Mouse (Mus musculus): ENCODE measurements at regions not wholly inside any gene's neighbourhood (a gene's known extent, or its start where the extent isn't known, plus 50 kb on each side); places are given as distances from the start of the nearest gene placed in this dataset.
A peak's percentile ranks its signal among the peaks of the same experiment; 100 is the strongest.

- no peak for DNase-seq (ENCODE audit: low read depth, low spot score)
These were observed 142.8 kb downstream of the Ets2 start for GRCm38 (mm10) chr16:95844691-95845090.

GRCm38 (mm10) chr16:95842766-95843165 lies 140.9 kb downstream of the Ets2 start:
- DNase-seq (ENCODE audit: low read depth, low spot score) = no peak

DNA sequence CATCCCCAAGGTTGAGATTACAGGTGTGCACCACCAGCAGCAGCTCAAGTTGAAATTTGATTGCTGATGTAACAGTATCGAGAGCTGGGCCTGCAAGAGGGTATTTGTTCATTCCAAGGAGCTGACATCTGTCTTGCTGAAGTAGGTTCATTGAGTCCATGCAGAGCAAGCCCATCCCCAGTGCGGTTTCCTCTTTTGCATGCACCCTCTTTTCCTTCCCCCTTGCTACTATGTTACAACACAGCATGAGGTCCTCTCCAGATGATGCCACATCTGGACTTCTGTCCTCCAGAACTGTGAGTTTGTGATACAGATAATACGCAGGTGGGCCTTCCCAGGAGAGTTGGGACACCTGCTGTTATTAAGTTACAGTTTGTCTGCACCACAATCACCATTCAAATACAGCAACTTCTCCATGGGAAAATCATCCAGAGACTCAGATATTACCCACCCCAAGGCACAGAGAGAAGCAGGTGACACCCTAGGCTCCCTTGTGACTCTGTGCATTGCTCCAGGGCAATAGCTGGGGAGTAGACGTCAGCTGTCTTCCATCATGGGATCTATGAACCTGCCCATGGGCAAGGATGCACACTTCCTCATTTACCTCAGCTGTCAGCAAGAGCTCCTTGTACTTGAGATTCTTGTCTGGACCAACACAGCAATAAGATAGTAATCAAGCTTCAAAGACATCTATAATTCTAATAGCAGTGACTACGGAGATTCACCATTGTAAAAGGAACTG lies 137.8 kb downstream of the Ets2 start:
- no peak for DNase-seq (ENCODE audit: low read depth, low spot score)

- no peak for DNase-seq (ENCODE audit: low read depth, low spot score)
These were observed 137.1 kb downstream of the Ets2 start for GRCm38 (mm10) chr16:95838886-95839430.

DNA sequence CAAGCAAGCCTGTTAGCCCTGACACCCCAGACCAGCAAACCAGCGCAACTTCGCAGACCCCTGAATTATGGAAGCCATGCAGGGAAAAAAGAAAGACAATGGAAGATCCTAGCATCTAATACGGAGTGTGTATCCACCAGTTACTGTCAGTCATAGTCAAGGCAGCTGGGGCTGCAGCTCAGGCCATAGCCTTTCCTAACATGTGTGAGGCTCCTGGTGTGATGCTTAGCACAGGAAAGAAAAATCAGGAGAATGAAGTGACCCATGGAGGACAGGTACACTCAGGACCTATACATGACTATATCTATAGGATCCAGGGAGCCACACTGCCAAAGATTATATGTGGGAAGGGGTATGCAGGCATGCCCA lies 136.6 kb downstream of the Ets2 start:
- DNase-seq (ENCODE audit: low read depth, low spot score) = no peak

DNA sequence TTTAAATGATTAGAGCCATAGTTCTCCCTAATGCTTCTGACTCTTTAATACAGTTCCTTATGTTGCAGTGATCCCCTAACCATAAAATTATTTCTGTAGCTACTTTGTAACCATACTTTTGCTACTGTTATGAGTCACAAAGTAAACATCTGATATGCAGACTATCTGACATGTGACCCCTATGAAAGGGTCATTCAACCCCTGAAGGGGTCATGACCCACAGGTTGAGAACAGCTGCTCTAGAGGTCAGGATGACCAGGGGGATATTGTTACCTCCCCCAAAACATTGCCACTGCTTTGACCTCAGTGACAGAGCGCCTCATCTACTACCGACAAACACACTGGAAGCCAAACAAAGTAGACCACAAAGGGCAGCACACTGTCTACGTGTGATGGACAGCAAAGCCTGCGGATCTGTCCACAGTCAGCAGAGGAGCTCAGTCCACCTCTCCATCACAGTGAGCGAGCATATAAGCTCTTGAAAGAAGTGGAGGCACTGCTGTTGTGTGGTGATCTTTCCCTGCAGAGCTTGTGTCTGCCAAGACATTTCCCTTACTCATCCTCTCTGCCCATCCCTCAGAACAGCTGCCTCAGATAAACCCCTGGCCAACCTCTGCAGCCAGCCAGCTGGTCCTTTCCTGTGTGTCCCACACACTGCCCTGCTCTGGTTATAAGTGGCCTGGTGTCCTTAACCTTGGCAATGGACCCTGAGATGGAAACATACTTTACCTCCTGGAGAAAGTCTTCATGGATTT lies 136.0 kb downstream of the Ets2 start:
- DNase-seq (ENCODE audit: low read depth, low spot score) = no peak

DNA sequence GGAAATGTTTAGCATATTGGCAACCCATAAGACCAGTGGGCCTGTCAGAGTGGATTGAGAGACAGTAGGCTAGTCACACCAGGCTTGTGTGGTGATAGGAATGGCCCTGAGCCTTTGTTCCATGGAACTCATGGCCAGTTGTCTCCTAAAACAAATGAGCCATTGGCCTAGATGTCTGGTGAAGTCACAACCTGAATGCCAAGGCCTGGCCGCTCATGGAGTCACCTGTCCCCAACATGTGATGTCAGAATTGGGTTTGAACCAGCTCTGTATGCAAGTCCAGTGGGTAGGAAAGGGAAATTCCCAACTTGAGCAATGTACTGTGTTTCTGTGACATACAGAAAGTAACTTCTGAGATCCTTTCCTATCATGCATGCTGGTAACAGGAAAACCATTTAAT lies 134.1 kb downstream of the Ets2 start:
- DNase-seq (ENCODE audit: low read depth, low spot score) = no peak

GRCm38 (mm10) chr16:95834556-95835288 lies 132.8 kb downstream of the Ets2 start:
- DNase-seq (ENCODE audit: low read depth, low spot score) = no peak

- no peak for DNase-seq (ENCODE audit: low read depth, low spot score)
These were observed 131.6 kb downstream of the Ets2 start for GRCm38 (mm10) chr16:95833455-95833854.

- no peak for DNase-seq (ENCODE audit: low read depth, low spot score)
These were observed 130.5 kb downstream of the Ets2 start for GRCm38 (mm10) chr16:95832346-95832739.

DNA sequence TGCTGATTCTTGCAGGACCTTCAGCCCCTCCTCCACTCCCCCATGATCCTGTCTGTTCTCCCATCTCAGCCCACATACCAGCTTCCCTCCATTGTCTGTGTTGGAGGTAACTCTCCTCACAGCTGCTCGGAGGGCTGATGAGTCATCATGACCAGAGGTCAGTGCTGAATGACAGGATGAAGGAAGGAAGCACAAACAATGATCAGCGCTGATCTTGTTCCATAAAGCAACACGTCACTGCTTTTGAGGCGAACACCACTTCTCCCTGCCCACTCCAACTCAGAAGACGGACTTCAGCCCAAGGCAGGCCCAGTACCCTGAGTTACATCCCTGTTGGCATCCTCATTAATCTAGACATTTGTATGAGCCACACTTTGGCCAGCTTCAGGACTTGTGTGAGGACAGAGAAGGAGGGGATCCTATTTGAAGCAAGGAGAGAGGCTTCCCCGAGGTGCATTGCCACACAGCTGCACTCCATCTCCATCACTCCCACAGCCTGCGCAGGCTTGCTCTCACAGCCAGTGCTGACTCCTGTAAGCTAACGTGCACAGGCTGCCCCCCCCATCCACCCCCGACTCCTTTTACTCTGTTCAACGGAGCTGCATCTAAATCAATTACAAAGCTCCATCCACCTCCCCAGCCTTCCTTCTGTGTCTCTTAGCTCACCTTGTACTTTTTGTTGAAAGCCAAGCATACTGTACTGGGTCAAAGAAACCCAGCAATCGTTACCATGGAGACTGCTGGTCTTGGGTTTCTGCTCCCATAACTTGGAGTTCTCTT lies 129.9 kb downstream of the Ets2 start:
- no peak for DNase-seq (ENCODE audit: low read depth, low spot score)

GRCm38 (mm10) chr16:95827402-95827737 lies 125.5 kb downstream of the Ets2 start:
- peak; percentile 74 for DNase-seq (ENCODE audit: low read depth, low spot score)

- DNase-seq (ENCODE audit: low read depth, low spot score) = peak; percentile 70
These were observed 125.0 kb downstream of the Ets2 start for GRCm38 (mm10) chr16:95826681-95827401.

DNA sequence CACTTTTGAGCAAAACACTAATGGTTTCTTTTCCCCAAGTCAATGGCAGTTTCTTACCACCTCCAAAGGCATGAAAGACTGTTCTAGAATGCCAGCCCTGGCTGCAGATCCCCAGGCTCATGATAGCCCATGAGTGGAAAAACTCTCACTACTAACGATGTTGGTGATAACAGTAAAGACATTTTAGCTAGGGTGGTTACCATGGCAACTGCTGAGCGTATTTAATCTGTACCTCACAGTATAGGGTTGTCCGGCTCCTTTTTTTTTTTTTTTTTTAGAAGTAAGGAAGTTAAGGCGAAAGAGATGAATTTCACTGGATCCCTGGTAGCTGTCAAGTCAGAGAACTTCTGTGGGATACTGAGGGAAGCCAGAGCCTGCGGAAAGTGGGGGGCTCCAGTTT lies 123.8 kb downstream of the Ets2 start:
- peak; percentile 82 for DNase-seq (ENCODE audit: low read depth, low spot score)

GRCm38 (mm10) chr16:95824720-95825534 lies 123.1 kb downstream of the Ets2 start:
- no peak for DNase-seq (ENCODE audit: low read depth, low spot score)

DNA sequence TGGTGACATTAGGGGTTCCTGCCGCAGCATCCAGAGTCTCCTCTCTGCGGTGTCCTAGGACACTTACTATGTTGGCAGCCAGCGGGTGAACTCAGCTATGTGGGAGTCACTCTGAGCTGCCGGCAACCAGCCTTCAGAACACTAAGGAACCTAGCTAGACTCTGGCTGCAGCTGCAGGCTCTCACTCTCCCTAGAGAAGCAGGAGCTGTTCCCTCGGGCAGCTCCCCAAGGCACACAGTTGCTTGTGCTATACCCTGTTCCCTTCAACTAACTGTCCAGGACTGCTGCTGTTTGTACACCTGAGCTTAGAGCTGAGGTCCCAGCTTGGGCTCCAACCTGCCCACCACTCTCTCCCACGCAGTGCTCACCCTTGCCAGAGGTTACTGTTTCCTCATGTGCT lies 121.9 kb downstream of the Ets2 start:
- no peak for DNase-seq (ENCODE audit: low read depth, low spot score)

- peak; percentile 67 for DNase-seq (ENCODE audit: low read depth, low spot score)
These were observed 119.2 kb downstream of the Ets2 start for GRCm38 (mm10) chr16:95821080-95821479.

GRCm38 (mm10) chr16:95820606-95821005 lies 118.7 kb downstream of the Ets2 start:
- DNase-seq (ENCODE audit: low read depth, low spot score) = peak; percentile 50

DNA sequence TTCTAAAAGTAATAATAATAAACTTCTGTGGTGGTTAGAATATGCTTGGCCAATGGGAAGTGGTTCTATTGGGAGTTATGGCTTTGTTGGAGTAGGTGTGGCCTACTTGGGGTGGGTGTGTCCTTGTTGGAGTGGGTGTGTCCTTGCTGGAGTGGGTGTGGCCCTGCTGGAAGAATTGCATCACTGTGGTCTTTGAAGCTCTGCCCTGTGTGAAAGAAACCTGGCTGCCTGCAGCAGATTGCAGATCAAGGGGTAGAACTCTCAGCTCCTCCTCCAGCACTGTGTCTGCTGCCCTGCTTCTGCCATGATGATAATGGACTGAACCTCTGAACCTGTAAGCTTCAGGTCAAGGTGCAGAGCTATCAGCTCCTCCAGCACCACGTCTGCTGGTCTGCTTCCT lies 118.1 kb downstream of the Ets2 start:
- DNase-seq (ENCODE audit: low read depth, low spot score) = peak; percentile 67

DNA sequence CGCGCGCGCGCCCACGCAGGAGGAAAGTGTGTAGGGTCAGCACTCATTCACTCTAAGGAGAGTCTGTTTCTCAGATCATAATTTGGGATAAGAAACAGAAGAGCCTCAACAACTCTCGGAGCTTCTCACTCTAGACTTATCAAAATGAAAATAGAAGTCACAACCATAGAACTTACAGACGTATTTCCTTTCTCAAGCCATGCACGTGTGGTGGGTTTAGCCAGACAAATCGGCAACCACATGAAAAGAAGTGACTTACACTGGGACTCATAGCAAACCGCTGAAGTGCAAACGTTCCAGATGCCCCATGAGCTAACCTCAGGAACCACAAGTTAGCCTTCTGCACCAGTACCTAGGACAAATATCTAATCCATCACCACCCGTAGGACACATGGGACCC lies 114.1 kb downstream of the Ets2 start:
- DNase-seq (ENCODE audit: low read depth, low spot score) = peak; percentile 79

All from CD4-positive, CD25-positive, alpha-beta regulatory T cell, adult 2 months (primary cell).